Mouse (Mus musculus): ENCODE results near the gene Mbd6. TPM values are rescaled to one million over a fixed set of nuclear protein-coding genes. Genes with fewer than 3 reads are reported as not detected.

The Mbd6 gene
- polyA plus RNA-seq, 1 experiment from 2014 or later = 17.5 TPM

GRCm38 (mm10) chr10:127326828-127327227 lies 38.0 kb upstream of the Mbd6 start:
- Histone ChIP-seq H3K27me3 (ENCODE audit: control insufficient read depth, insufficient read depth, low read length) (peaks cover 54% of the 10 kb centered on the region), H3K4me2 (replicated peaks; ENCODE audit: low read depth, low read length) (peak overlapping the region; percentile 52), H3K9ac (ENCODE audit: low read depth, low read length) (0 out of 2 replicates have a peak overlapping the region, but pooled peaks have one; percentile 31), H3K4me3 (ENCODE audit: low read depth, low read length) (peak overlapping the region; percentile 33), H3K27ac (ENCODE audit: low read depth, low read length) (no peak overlapping the region), H3K9me3 (ENCODE audit: control insufficient read depth, low read length) (no peaks in the 10 kb centered on the region), H3K4me1 (replicated peaks; ENCODE audit: control insufficient read depth, insufficient read depth, low read length) (peaks cover 9% of the 10 kb centered on the region), H3K36me3 (ENCODE audit: control insufficient read depth, insufficient read depth, low read length) (no peaks in the 10 kb centered on the region)
- 6% methylated on average over 29 of the region's 29 CpGs for WGBS
- ATAC-seq (ENCODE audit: low FRiP score) (no peak), DNase-seq (ENCODE audit: low spot score) (no peak)

- Histone ChIP-seq H3K27ac (ENCODE audit: low read depth, low read length) (no peak overlapping the region), H3K9ac (ENCODE audit: low read depth, low read length) (peak overlapping the region; percentile 31; the same call in 1 of the 2 replicates), H3K36me3 (ENCODE audit: control insufficient read depth, insufficient read depth, low read length) (no peaks in the 10 kb centered on the region), H3K4me1 (replicated peaks; ENCODE audit: control insufficient read depth, insufficient read depth, low read length) (peaks cover 9% of the 10 kb centered on the region), H3K27me3 (ENCODE audit: control insufficient read depth, insufficient read depth, low read length) (peaks cover 54% of the 10 kb centered on the region), H3K4me3 (ENCODE audit: low read depth, low read length) (peak overlapping the region; percentile 33), H3K4me2 (replicated peaks; ENCODE audit: low read depth, low read length) (peak overlapping the region; percentile 52), H3K9me3 (ENCODE audit: control insufficient read depth, low read length) (no peaks in the 10 kb centered on the region)
- ATAC-seq (ENCODE audit: low FRiP score) (peak; percentile 37; the same call in 1 of the 2 replicates), DNase-seq (ENCODE audit: low spot score) (peak; percentile 66)
- WGBS = 1% methylated on average over 54 of the region's 54 CpGs
Measured at GRCm38 (mm10) chr10:127326017-127326801, 37.4 kb upstream of the Mbd6 start.

- H3K4me2 ChIP-seq (replicated peaks; ENCODE audit: low read depth, low read length) = no peak overlapping the region
- no peaks in the 10 kb centered on the region for H3K36me3 ChIP-seq (ENCODE audit: control insufficient read depth, insufficient read depth, low read length)
- H3K27me3 ChIP-seq (ENCODE audit: control insufficient read depth, insufficient read depth, low read length) = peaks cover 54% of the 10 kb centered on the region
- H3K9ac ChIP-seq (ENCODE audit: low read depth, low read length) = no peak overlapping the region
- no peak overlapping the region for H3K27ac ChIP-seq (ENCODE audit: low read depth, low read length)
- peak; percentile 19 for DNase-seq (ENCODE audit: low spot score)
- H3K4me3 ChIP-seq (ENCODE audit: low read depth, low read length) = peak overlapping the region; percentile 33
- ATAC-seq (ENCODE audit: low FRiP score) = no peak
- WGBS = 28% methylated on average over 14 of the region's 14 CpGs
- no peaks in the 10 kb centered on the region for H3K9me3 ChIP-seq (ENCODE audit: control insufficient read depth, low read length)
- peaks cover 9% of the 10 kb centered on the region for H3K4me1 ChIP-seq (replicated peaks; ENCODE audit: control insufficient read depth, insufficient read depth, low read length)
Measured at GRCm38 (mm10) chr10:127325454-127326016, 36.7 kb upstream of the Mbd6 start.

GRCm38 (mm10) chr10:127324495-127324894 lies 35.7 kb upstream of the Mbd6 start:
- Histone ChIP-seq H3K27ac (ENCODE audit: low read depth, low read length) (no peak overlapping the region), H3K9me3 (ENCODE audit: control insufficient read depth, low read length) (no peaks in the 10 kb centered on the region), H3K36me3 (ENCODE audit: control insufficient read depth, insufficient read depth, low read length) (no peaks in the 10 kb centered on the region), H3K4me1 (replicated peaks; ENCODE audit: control insufficient read depth, insufficient read depth, low read length) (peaks cover 9% of the 10 kb centered on the region), H3K4me3 (ENCODE audit: low read depth, low read length) (no peak overlapping the region), H3K27me3 (ENCODE audit: control insufficient read depth, insufficient read depth, low read length) (peaks cover 53% of the 10 kb centered on the region), H3K9ac (ENCODE audit: low read depth, low read length) (no peak overlapping the region), H3K4me2 (replicated peaks; ENCODE audit: low read depth, low read length) (no peak overlapping the region)
- ATAC-seq (ENCODE audit: low FRiP score) (no peak), DNase-seq (ENCODE audit: low spot score) (peak; percentile 60)
- WGBS = 10% methylated on average over 7 of the region's 7 CpGs

GRCm38 (mm10) chr10:127323131-127323855 lies 34.5 kb upstream of the Mbd6 start:
- WGBS = 76% methylated on average over 17 of the region's 17 CpGs
- DNase-seq (ENCODE audit: low spot score) (no peak), ATAC-seq (ENCODE audit: low FRiP score) (no peak)

GRCm38 (mm10) chr10:127322669-127323068 lies 33.9 kb upstream of the Mbd6 start:
- no peak overlapping the region for H3K4me3 ChIP-seq (ENCODE audit: low read depth, low read length)
- H3K9me3 ChIP-seq (ENCODE audit: control insufficient read depth, low read length) = no peaks in the 10 kb centered on the region
- no peak overlapping the region for H3K9ac ChIP-seq (ENCODE audit: low read depth, low read length)
- WGBS = 78% methylated on average over 4 of the region's 4 CpGs
- H3K36me3 ChIP-seq (ENCODE audit: control insufficient read depth, insufficient read depth, low read length) = no peaks in the 10 kb centered on the region
- peaks cover 9% of the 10 kb centered on the region for H3K4me1 ChIP-seq (replicated peaks; ENCODE audit: control insufficient read depth, insufficient read depth, low read length)
- no peak for ATAC-seq (ENCODE audit: low FRiP score)
- DNase-seq (ENCODE audit: low spot score) = no peak
- peaks cover 39% of the 10 kb centered on the region for H3K27me3 ChIP-seq (ENCODE audit: control insufficient read depth, insufficient read depth, low read length)
- no peak overlapping the region for H3K4me2 ChIP-seq (replicated peaks; ENCODE audit: low read depth, low read length)
- H3K27ac ChIP-seq (ENCODE audit: low read depth, low read length) = no peak overlapping the region

More at GRCm38 (mm10) chr10:127323131-127323855, 34.5 kb upstream of the Mbd6 start:
- peaks cover 9% of the 10 kb centered on the region for H3K4me1 ChIP-seq (replicated peaks; ENCODE audit: control insufficient read depth, insufficient read depth, low read length)
- H3K4me3 ChIP-seq (ENCODE audit: low read depth, low read length) = no peak overlapping the region
- no peak overlapping the region for H3K4me2 ChIP-seq (replicated peaks; ENCODE audit: low read depth, low read length)
- H3K9me3 ChIP-seq (ENCODE audit: control insufficient read depth, low read length) = no peaks in the 10 kb centered on the region
- H3K27ac ChIP-seq (ENCODE audit: low read depth, low read length) = no peak overlapping the region
- no peaks in the 10 kb centered on the region for H3K36me3 ChIP-seq (ENCODE audit: control insufficient read depth, insufficient read depth, low read length)
- peaks cover 45% of the 10 kb centered on the region for H3K27me3 ChIP-seq (ENCODE audit: control insufficient read depth, insufficient read depth, low read length)
- H3K9ac ChIP-seq (ENCODE audit: low read depth, low read length) = no peak overlapping the region

GRCm38 (mm10) chr10:127322178-127322577 lies 33.4 kb upstream of the Mbd6 start:
- H3K27ac ChIP-seq (ENCODE audit: low read depth, low read length) = no peak overlapping the region
- H3K27me3 ChIP-seq (ENCODE audit: control insufficient read depth, insufficient read depth, low read length) = peaks cover 34% of the 10 kb centered on the region
- WGBS = 67% methylated on average over 13 of the region's 13 CpGs

GRCm38 (mm10) chr10:127321621-127322020 lies 32.8 kb upstream of the Mbd6 start, which contains the start of gene Arhgap9:
Gene Arhgap9, plus strand, starts transcription at chr10:127321964.
- DNase-seq (ENCODE audit: low spot score) (no peak), ATAC-seq (ENCODE audit: low FRiP score) (no peak)
- Histone ChIP-seq H3K4me1 (replicated peaks; ENCODE audit: control insufficient read depth, insufficient read depth, low read length) (peaks cover 8% of the 10 kb centered on the region), H3K4me2 (replicated peaks; ENCODE audit: low read depth, low read length) (no peak within 1 kb of the TSS), H3K9ac (ENCODE audit: low read depth, low read length) (no peak within 1 kb of the TSS), H3K27ac (ENCODE audit: low read depth, low read length) (no peak within 1 kb of the TSS), H3K4me3 (ENCODE audit: low read depth, low read length) (no peak within 1 kb of the TSS), H3K36me3 (ENCODE audit: control insufficient read depth, insufficient read depth, low read length) (no peaks in the 10 kb centered on the region), H3K9me3 (ENCODE audit: control insufficient read depth, low read length) (no peaks in the 10 kb centered on the region), H3K27me3 (ENCODE audit: control insufficient read depth, insufficient read depth, low read length) (peaks cover 29% of the 10 kb centered on the region)
- 71% methylated on average over 3 of the region's 3 CpGs for WGBS

More at GRCm38 (mm10) chr10:127322178-127322577, 33.4 kb upstream of the Mbd6 start:
- Histone ChIP-seq H3K4me2 (replicated peaks; ENCODE audit: low read depth, low read length) (no peak overlapping the region), H3K9ac (ENCODE audit: low read depth, low read length) (no peak overlapping the region), H3K9me3 (ENCODE audit: control insufficient read depth, low read length) (no peaks in the 10 kb centered on the region), H3K4me3 (ENCODE audit: low read depth, low read length) (no peak overlapping the region), H3K36me3 (ENCODE audit: control insufficient read depth, insufficient read depth, low read length) (no peaks in the 10 kb centered on the region), H3K4me1 (replicated peaks; ENCODE audit: control insufficient read depth, insufficient read depth, low read length) (peaks cover 9% of the 10 kb centered on the region)
- ATAC-seq (ENCODE audit: low FRiP score) = no peak
- DNase-seq (ENCODE audit: low spot score) = no peak
